Mouse (Mus musculus) urinary bladder, postnatal 10 days (tissue): ENCODE results near the gene Mrpl51.

Source experiments
- DNase-seq: peaks from one replicate; pipeline ENCODE4 v3.0.0; 2022; ENCODE audit warnings: low spot score

The Mrpl51 gene

DNA sequence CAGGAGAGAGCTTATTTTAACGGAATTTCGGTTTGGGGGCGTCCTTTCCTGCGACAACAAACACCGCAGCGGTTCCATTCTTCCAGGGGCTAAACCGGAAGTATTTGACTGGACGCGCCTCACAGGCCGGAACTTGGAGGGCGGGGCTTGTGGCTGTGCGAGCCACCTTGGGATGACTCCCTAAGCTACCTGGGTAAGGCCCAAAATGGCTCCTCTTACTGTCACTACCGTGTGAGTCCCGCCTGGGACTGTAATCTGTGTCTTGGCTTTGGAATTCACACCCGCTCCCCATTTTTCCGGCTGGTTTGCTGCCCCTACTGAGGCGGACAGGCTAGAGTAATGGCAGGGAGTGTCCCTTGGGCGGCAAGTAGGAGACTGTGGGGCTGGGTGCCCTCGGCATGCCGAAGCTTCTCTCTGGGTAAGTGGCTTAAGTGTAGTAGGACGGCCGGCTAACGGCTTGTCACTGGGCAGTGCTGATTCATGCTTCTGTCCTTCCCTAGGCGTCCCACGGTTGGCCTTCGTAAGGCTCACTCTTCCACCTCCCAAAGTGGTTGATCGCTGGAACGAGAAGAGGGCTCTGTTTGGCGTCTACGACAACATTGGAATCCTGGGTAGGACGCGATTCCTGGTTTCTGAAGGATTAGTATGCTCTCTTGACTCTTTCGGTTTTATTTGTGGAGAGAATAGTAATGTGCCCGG lies 564 bp downstream of the Mrpl51 start:
- DNase-seq, result peak; percentile 75

DNA sequence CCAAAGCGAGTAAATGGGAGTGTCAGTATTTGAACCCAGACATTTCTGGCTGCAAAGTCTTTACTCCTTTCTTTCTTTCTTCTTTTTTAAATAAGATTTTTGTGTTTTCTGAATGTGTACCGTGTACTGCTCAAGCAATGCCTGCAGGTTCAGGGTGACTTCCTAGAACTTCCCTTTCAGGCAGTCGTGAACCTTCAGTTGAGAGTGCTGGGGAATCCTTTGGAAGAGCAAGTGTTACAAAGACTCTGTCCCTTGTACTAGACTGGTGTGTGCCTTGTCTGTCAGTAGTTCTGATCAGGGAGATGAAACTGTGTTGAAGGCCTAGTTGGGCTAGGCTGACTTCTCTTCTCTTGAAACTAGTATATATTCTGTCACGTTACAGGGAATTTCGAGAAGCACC lies 1.2 kb downstream of the Mrpl51 start:
- no peak for DNase-seq

DNA sequence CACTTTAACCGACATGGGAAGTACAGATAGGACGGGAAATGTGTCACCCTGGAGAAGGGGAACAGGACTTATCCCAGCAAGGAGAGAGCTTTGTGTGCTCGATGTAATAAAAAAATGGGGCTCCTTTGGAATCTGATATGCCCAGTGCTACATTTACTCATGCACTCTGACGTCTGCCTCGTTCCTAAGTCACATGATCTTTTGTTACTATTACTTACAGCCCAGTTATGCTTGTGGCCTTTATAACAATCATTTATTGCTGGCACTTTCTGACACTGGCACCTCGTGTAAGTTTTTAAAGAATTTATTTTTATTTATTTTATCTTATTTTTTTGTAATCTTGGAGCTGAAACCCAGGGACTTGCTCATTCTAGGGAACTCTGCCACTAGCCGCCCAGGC lies 1.8 kb downstream of the Mrpl51 start:
- no peak for DNase-seq

DNA sequence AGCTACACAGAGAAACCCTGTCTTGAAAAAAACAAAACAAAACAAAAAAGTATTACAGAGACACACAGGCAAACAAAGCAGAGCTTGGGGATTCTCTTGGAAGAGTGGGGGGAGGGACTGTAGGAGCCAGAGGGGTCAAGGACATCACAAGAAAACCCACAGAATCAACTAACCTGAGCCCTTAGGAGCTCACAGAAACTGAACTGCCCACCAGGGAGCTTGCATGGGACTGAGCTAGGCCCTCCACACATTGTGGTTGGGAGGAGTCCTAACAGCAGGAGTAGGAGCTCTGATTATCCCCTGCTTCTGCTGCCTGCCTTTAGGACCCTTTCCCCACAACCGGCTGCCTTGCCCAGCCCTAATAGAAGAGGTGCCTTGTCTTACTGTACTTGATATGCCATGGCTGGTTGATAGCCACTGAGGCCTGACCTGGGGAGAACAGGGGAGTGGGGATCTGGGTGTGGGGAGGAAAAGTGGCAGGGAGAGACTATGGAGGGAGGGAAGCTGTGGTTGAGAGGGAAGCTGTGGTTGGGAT lies 4.0 kb downstream of the Mrpl51 start:
- DNase-seq, result no peak

DNA sequence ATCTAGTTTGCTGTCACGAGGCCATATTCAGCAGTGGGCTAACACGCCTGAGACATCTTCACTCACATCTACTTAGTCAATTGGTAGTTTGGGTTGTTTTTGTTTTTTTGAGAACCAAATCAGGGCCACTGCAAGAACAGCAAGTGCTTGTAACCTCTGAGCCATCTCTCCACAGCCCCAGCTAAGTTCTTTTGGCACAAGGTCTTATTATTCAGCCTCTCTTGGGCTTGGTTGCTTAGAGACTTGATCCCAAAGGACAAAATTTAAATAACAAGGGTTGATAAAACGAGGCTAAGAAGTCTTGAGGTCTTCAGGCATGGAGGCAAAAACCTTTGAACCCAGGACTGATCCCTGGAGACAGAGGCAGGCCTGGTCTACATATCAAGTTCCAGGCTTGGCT lies 4.7 kb downstream of the Mrpl51 start:
- DNase-seq, result no peak

DNA sequence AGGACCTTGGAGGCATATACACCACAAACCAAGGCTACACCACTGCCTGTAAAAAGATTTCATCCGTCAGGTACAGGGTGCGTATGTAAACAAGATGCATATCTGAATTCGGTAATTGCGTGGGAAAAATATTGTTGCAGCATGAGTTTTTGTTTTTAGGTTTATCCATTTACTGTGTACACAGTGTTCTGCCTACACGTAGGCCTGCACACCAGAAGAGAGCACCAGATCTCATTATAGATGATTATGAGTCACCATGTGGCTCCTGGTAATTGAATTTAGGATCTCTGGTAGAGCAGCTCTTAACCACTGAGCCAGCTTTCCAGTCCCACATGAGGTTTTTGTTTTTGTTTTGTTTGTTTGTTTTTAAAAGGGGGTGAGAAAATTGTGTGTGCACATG lies 5.6 kb downstream of the Mrpl51 start:
- DNase-seq, result no peak

DNA sequence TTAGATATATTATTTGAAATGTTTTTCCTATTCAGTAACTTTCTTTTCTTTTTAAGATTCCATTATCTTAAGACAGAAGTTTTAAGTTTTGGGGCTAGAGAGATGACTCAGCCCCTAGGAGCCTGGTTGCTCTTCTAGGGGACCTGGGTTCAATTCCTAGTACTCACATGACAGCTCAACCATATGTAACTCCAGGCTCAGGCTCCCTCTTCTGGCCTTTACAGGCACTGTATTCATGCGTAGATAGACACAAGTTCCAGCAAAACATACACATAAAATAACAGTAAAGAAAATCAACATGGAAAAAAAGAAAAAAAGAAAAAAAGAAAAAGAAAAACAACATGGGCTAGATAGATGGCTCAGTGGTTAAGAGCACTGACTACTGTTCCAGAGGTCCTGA lies 18.8 kb downstream of the Mrpl51 start:
- no peak for DNase-seq

DNA sequence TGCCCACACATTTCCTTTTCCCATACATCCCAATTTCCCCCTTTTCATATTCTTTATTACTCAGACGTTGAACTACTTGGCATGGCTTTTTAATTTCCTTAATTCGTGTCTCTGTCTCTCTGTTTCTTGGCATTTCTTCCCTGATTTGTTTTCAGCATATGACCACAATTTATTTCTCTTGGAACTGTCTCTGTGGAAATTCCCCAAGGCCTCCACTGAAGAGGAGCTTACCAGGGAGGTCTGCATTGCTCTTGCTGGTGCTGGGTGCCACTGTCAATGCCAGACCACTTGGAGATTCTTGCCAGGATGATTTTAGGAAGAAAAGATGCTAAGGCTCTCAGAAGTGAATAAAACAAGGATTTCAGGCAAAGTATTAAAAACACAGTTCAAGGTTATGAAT lies 21.0 kb downstream of the Mrpl51 start:
- no peak for DNase-seq

DNA sequence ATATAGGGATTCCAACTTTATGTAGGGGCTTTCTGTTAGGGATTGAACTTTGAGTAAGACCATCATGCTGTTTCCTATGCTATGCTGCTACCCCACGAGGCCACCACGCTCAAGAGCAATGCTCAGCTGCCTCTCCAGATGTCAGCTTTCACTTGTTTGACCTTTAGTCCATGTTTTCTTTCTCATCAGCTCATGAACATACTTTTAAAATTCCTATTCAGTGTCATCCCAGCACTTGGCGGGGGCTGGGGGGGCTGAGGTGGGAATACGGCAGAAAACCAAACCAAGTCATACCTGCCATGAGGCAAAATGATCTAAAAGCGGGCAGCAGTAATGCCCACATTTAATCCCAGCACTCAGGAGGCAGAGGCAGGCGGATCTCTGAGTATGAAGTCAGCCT lies 21.5 kb downstream of the Mrpl51 start:
- no peak for DNase-seq

DNA sequence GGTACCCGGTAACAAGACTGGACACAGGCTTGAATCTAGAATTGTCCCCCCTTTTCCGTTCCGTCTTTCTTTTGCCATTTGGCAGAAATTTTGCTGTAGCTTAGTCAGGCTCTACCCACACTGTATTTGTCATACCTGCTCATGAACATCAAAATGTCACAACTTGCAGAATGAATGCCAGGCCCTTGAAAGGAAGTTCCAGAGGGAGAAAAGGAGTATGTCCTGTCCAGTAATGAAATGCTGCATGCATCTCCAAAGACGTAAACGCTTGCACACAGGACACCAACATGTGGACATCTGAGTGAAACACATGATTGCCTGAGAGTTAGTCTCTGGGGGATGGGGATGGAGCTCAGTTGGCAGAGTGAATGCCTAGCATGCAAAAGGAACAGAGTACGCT lies 22.1 kb downstream of the Mrpl51 start:
- no peak for DNase-seq

DNA sequence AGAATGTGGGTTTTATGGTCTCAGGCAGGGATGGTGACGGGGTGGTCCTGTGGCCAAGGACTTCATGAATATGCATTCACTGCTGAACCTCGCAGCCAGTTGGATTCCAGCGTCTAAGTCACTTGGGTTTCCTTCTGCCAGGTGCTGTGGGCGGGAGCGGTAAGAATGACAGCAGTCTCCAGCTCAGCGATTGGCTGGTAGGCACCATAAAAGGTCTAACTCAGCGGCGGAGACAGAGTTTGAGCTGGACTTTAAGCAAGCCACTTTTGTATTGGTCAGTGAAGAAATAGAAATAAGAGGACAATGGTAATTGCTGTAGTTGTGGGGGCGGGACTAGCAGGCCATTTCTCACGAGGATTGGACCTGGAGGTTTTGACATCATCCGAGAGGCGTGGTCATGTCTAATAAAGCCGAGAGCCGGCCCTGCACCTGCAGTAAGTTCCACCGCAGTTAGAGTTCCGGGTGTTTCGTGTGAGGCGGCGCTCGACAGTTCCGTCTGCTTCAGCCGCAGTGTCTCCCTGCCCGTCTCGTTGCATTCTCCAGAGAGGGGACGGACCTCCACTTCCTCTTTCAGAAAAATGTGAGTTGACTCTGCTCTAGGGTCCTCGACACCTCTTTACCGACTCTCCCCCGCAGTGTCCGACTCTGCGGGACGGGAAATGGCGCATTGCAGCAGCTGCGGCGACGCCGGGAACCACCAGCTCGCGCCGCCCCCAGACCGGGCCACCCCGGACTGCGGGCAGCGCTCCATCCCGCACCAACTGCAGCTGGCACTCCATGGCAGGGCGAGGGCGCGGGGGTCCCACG lies 23.8 kb downstream of the Mrpl51 start, which contains the start of gene Vamp1:
Gene Vamp1 (plus strand): TSS at position 404 of the 807 bp plus-strand sequence.
- DNase-seq, result peak; percentile 72

DNA sequence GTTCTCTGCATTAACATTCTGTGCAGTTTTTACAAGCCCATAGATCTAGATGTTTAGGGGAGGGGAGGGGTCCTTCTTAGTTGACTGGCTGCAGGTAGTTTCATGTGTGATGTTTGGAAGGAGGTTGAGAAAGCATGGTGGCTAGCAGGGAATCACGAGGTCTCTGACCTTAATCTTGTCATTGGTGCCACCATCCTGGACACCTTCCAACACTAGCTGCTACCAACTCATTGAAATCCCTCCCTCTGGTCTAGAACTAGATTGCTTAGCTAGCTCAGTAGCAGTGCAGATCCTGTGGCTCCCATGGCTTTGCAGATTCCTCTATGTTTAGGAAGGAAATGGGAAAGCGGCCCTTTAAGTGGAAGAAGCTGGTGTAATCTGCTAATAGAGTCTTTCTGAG lies 25.3 kb downstream of the Mrpl51 start:
- no peak for DNase-seq

DNA sequence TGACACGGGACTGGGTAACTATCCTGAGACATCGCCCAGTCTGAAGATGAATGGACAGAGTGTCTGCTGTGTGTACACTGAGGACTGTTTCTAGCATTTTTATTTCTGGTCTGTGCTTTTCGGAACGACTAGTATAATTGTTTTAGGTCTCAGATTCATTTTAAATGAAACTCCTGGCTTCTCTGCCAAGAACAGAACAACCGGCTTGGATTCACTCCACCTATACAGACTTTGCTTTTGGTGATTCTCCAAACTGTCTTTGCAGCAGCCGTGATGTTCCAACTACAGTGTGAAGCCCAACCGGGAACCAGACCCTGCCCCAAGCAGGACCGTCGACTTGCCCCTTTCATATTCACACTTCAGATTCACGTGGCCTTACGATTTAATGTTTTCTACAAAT lies 26.3 kb downstream of the Mrpl51 start:
- DNase-seq, result no peak

DNA sequence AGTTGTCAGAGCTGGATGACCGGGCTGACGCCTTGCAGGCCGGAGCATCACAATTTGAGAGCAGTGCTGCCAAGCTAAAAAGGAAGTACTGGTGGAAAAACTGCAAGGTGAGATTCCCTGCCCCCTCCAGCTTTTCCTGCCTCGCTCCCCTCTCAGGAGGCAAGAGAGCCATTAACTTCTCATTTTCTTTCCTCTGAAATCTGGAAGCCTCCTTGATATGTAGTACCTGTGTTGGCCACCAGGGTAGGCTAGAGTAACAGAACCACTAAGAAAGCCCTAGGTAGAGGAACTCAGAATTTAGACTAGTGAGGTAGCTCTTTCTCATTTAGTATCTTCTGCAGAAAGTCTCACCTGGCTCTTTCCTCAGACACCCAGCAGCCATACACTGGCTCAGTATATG lies 27.4 kb downstream of the Mrpl51 start:
- DNase-seq, result no peak

DNA sequence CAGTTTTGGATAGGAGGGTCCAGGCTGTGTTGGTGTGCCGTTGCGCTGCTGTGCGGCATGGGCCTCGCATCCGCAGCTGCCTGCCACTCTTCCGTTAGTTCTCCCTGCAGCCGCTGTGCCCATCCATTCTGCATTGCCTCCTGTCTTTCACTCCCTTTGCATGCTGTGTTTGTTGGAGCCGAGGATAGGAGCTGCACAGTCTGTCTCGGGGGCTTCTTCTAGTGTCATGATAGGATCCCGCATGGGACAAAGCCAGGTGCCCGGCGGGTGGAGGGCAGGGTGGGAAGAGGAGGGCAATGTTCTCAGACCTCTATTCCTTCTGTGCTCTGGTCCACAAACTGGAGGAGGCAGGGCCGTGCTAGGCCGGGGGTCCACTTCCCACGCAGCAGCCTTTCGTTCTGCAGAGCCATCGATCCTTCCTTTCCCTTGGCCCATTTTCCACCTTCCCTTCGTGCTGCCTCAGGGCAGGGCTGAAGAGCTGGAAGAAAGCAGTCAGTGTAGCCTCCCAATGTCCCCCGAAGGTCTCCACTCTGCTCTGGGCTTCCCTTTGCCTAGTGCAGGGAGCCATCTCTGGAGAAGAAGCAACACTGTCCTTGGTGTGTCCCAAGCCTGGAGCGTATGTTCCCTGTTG lies 29.6 kb downstream of the Mrpl51 start:
- DNase-seq, result no peak

DNA sequence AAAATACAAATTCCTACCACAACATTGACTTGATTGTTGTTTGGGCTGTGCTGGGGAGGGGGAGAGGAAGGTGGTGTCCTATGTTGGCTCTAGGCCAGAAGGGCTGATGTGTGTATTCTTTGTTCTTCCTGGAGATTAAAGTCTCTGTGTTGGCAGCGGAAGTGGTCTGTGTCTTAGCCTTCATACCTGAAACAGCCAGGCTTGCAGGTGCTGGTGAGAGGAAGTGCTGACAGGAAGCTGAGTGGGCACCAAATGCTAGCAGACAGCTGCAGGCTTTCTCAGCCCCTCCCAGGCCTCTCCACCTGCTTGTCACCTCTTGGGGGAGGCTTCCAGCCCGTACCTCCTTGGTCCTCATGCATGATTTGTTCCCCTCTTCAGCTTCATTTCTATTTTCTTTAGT lies 30.5 kb downstream of the Mrpl51 start:
- DNase-seq, result no peak

DNA sequence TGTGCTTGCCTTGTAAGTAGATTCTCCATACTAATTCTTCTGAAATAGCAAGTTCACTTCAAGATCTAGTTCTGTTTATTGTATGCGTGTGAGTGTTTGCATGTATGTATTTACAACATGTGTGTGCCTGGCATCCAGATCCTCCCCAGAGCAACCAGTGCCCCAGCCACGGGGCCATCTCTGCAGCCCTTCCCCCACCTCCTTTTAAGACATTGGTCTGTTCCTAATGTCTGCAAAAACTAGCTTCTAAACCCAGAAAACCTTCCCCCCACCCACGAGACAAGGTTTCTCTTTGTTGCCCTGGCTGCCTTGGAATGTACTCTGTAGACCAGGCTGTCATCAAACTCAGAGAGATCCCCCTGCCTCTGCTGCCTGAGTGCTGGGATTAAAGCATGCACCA lies 31.0 kb downstream of the Mrpl51 start:
- no peak for DNase-seq

DNA sequence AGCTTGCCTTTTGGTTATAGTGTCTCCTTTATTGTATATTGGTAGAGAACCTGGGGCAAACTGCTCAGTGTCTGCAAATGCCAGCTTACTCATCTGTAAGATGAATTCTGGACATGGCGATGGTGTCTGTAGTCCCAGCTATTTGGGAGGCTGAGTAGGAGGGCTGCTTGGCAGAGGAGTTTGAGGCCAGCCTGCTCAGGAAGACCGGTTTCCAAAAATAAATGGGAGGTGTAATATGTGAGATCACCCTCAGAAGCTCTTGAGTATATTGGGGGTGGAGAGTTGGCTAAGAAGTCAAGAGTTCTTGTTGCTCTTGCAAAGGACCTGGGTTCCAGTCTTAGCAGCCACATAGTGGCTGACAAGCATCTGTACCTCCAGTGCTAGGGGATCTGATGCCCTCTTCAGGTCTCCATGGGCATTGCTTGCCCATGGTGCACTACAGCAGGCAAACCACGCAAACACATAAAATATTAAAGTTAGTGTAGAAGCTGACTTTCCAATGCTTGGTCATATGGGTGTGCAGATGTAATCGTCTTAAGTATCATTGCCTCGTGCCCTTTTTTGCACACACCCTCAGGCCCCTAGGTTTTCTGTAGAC lies 34.0 kb downstream of the Mrpl51 start:
- DNase-seq, result no peak

DNA sequence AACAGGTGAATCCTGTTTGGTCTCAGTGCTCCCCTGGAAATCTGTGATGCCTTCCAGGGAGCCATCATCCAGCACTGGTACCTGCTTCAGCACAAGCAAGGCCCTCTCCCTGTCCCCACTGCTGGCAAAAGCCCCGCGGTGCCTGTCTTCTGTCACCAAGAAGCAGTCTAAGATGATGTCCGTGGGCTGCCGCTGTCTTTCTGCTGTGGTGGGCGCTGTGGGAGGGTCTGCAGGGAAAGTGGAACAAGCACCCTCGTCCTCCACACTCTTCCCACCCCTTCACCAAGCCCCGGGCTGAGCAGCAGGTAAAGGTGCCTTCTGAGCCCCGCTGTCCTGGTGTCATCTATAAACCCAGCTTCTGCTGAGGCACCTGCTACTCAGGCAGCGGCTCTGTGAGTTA lies 39.0 kb downstream of the Mrpl51 start:
- DNase-seq, result no peak

DNA sequence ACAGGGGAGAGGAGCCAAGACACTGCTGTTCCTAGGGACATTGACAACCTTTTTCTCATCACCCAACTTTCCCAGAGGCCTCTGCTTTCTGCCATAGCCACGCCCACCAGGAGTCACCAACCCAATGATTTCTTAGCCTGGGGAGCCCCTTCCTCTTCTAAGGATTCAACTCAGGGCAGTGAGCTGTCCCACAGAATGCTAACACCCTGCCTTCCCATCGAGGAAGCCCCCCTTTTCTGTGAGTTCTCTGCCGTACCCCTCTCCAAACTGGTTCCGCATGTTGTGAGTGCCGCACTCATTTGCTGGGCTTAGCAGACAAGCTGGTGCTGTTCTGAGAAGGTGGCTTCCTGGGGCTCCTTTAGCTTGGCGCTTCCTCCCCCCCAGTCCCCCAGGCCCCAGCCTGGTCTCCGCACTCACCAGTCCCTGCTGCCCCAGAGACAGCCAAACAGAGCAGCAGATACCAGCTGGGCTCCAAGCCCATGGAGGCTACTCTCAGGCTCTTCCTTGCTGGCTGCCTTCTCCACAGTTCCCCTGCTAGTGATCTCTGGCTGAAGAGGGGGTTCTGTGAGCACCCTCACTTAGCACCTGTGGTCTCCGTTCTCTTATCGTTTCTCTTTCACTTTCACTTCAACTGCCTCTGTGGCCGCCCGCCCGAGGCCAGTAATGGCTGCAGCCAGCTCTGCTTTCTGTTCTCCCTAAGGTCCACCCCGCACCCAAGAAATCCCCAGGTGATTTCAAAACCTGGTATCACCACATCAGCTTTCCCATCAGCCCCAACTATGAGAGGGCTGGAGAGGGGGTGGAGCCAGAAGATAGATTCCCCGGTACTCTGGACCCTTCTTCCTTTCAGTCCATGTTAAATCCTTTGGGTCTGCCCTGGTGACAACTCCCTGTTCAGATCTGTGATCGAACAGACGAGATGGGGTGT lies 39.8 kb downstream of the Mrpl51 start, which contains the start of gene Tapbpl:
Gene Tapbpl (minus strand): TSS at position 744 of the 928 bp plus-strand sequence.
- no peak for DNase-seq

DNA sequence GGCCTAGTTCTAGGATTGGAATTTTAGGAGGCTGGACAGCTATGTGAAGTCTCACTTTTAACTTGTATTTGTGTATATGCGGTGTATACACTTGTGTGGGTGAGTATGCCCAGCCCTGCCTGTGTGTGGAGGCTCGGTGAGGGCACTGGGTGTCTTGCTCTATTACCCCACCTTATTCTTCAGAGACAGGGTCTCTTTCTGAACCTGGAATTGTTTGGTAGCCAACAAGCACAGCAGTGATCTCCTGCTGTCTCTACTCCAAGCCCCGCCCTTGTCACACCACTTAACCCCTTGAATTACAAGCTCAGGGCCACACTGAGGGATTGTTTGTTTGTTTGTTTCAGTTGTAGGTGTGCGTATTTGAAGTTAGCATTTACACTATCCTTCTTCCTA lies 40.4 kb downstream of the Mrpl51 start:
- DNase-seq, result no peak
